Comparison of ENCODE assay signal across 34 mouse cellular contexts in the genomic region with DNA sequence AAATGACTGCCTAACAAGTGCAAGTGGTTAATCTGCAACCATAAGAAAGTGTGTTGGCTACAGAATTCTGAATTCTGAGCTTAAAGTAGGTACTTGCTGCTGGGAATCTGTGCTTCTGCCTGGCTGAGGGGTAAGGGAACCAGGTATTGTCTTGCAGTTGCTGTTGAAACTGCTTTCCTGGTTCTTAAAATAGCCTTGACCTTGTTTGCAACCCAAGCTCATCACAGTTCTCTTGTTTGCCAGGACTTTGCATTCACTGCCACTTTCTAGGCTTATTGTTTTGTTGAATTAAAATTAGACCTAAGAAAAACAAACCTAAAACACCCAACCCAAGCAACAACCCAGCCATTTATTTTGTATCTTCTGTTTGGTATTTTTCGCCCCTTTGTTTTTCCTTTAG. TPM values are rescaled to one million over a fixed set of nuclear protein-coding genes. Genes with fewer than 3 reads are reported as not detected.
A peak's percentile ranks its signal among the peaks of the same experiment; 100 is the strongest.
DNase-seq lines count a peak whose midpoint lies in the region; ATAC-seq lines count a peak whose summit lies in the region.
"Had no signal": no experiment of that assay in that cellular context is flagged by ENCODE, and none has a peak within 500 bp of the region (broad histone marks: within the 10 kb centered on the region; RNA-seq: fewer than 3 reads in every experiment).

No protein-coding gene starts in this region.

- H3K27ac ChIP-seq in heart, embryonic 13.5 days (replicated peaks) = peak overlapping the region; percentile 71
- H3K27ac ChIP-seq in liver, embryonic 16.5 days (ENCODE audit: low read length) = peak overlapping the region; percentile 32; the same call in 1 of the 2 replicates
- H3K27ac ChIP-seq in liver, embryonic 11.5 days (ENCODE audit: low read depth, low read length) = no peak overlapping the region
- H3K27ac ChIP-seq: embryonic facial prominence, embryonic 13.5 days; hindbrain, embryonic 12.5 days; hindbrain, postnatal 0 days; intestine, embryonic 15.5 days; limb, embryonic 13.5 days; liver, embryonic 14.5 days; midbrain, embryonic 10.5 days; midbrain, embryonic 15.5 days; neural tube, embryonic 15.5 days had no signal

- H3K9me3 ChIP-seq in heart, embryonic 13.5 days = no peaks in the 10 kb centered on the region
- no peaks in the 10 kb centered on the region for H3K9me3 ChIP-seq in liver, embryonic 16.5 days (replicated peaks; ENCODE audit: control insufficient read depth, low read length)
- H3K9me3 ChIP-seq in liver, embryonic 11.5 days (ENCODE audit: control insufficient read depth, low read length) = no peaks in the 10 kb centered on the region
- H3K9me3 ChIP-seq: embryonic facial prominence, embryonic 13.5 days; G1E; hindbrain, embryonic 12.5 days; intestine, embryonic 15.5 days; limb, embryonic 13.5 days; midbrain, embryonic 10.5 days; midbrain, embryonic 15.5 days; neural tube, embryonic 15.5 days had no signal

- peaks cover 29% of the 10 kb centered on the region for H3K36me3 ChIP-seq in heart, embryonic 13.5 days
- H3K36me3 ChIP-seq in liver, embryonic 16.5 days (ENCODE audit: control insufficient read depth, insufficient read depth) = peaks cover 17% of the 10 kb centered on the region
- H3K36me3 ChIP-seq in liver, embryonic 11.5 days (ENCODE audit: control insufficient read depth, insufficient read depth, low read length) = peaks cover 11% of the 10 kb centered on the region
- H3K36me3 ChIP-seq: midbrain, embryonic 15.5 days had no signal

- H3K4me1 ChIP-seq in heart, embryonic 13.5 days = peaks cover 26% of the 10 kb centered on the region
- peaks cover 8% of the 10 kb centered on the region for H3K4me1 ChIP-seq in liver, embryonic 16.5 days (ENCODE audit: control insufficient read depth, low read depth, low read length)
- no peaks in the 10 kb centered on the region for H3K4me1 ChIP-seq in liver, embryonic 11.5 days (replicated peaks; ENCODE audit: control insufficient read depth, insufficient read depth, low read length)
- H3K4me1 ChIP-seq: embryonic facial prominence, embryonic 13.5 days; hindbrain, embryonic 12.5 days; intestine, embryonic 15.5 days; limb, embryonic 13.5 days; midbrain, embryonic 10.5 days had no signal

- no peak overlapping the region; the same call in 1 of the 2 replicates for H3K9ac ChIP-seq in heart, embryonic 13.5 days
- H3K9ac ChIP-seq in liver, embryonic 16.5 days (ENCODE audit: low read depth, low read length) = no peak overlapping the region
- H3K9ac ChIP-seq in liver, embryonic 11.5 days (ENCODE audit: low read depth, low read length) = no peak overlapping the region
- H3K9ac ChIP-seq: embryonic facial prominence, embryonic 13.5 days; hindbrain, embryonic 12.5 days; intestine, embryonic 15.5 days; limb, embryonic 13.5 days; liver, embryonic 14.5 days; lung, embryonic 14.5 days; midbrain, embryonic 15.5 days; neural tube, embryonic 15.5 days had no signal

- peak; percentile 28 to 38 for DNase-seq in heart, adult 18-20 months
- no peak for DNase-seq in heart, adult 9 months (ENCODE audit: low spot score in 2 of 2)
- no peak for DNase-seq in heart, postnatal 4 days
- DNase-seq in liver, embryonic 11.5 days (ENCODE audit: low spot score) = no peak
- no peak for DNase-seq in cerebellum, adult 11 months
- no peak for DNase-seq in right cerebral cortex, postnatal 14 days
- DNase-seq: adrenal gland, postnatal 10 days; cerebellum, adult 18-20 months; cerebellum, postnatal 10 days; gastrocnemius, postnatal 10 days; kidney, adult 9 months; kidney, postnatal 25 days; lung, embryonic 14.5 days; lung, postnatal 14 days; retina, postnatal 1 day; spleen, adult 18-20 months; thymus, postnatal 14 days had no signal

- peak overlapping the region; percentile 52 for H3K4me2 ChIP-seq in heart, embryonic 13.5 days
- H3K4me2 ChIP-seq in liver, embryonic 16.5 days (ENCODE audit: low read depth, low read length) = no peak overlapping the region
- no peak overlapping the region for H3K4me2 ChIP-seq in liver, embryonic 11.5 days
- H3K4me2 ChIP-seq: embryonic facial prominence, embryonic 13.5 days; hindbrain, embryonic 12.5 days; intestine, embryonic 15.5 days; limb, embryonic 13.5 days; lung, embryonic 14.5 days; midbrain, embryonic 15.5 days; neural tube, embryonic 15.5 days had no signal

- 83% methylated on average over 1 of the region's 1 CpGs for WGBS in heart, embryonic 13.5 days
- 87% methylated on average over 1 of the region's 1 CpGs for WGBS in liver, embryonic 16.5 days (ENCODE audit: insufficient replicate concordance)
- 93% methylated on average over 1 of the region's 1 CpGs for WGBS in liver, embryonic 11.5 days

- no peaks in the 10 kb centered on the region for H3K27me3 ChIP-seq in heart, embryonic 13.5 days (replicated peaks)
- no peaks in the 10 kb centered on the region for H3K27me3 ChIP-seq in liver, embryonic 16.5 days (ENCODE audit: control insufficient read depth, insufficient read depth, low read depth, low read length)
- no peaks in the 10 kb centered on the region for H3K27me3 ChIP-seq in liver, embryonic 11.5 days (replicated peaks; ENCODE audit: control insufficient read depth, insufficient read depth, low read length)
- H3K27me3 ChIP-seq: embryonic facial prominence, embryonic 13.5 days; hindbrain, embryonic 12.5 days; intestine, embryonic 15.5 days; limb, embryonic 13.5 days; midbrain, embryonic 15.5 days; neural tube, embryonic 15.5 days; Patski had no signal

- no peak for ATAC-seq in heart, embryonic 13.5 days (ENCODE audit: extremely low read depth, insufficient number of reproducible peaks, low FRiP score, low TSS enrichment)
- no peak for ATAC-seq in liver, embryonic 16.5 days (ENCODE audit: low read depth)
- no peak for ATAC-seq in liver, embryonic 11.5 days (replicated peaks; ENCODE audit: low FRiP score)
- ATAC-seq: forebrain, embryonic 16.5 days; hindbrain, postnatal 0 days; intestine, embryonic 15.5 days; midbrain, embryonic 15.5 days; Patski had no signal

- H3K4me3 ChIP-seq in heart, embryonic 13.5 days = no peak overlapping the region
- no peak overlapping the region for H3K4me3 ChIP-seq in liver, embryonic 16.5 days (ENCODE audit: low read depth, low read length)
- no peak overlapping the region for H3K4me3 ChIP-seq in liver, embryonic 11.5 days (ENCODE audit: low read depth, low read length)
- H3K4me3 ChIP-seq: embryonic facial prominence, embryonic 13.5 days; erythroblast, embryonic 14.5 days; hindbrain, embryonic 12.5 days; intestine, embryonic 15.5 days; limb, embryonic 13.5 days; midbrain, embryonic 10.5 days; midbrain, embryonic 15.5 days; neural tube, embryonic 15.5 days had no signal

RNA-seq across cellular contexts. Expression of gene Ip6k1, which starts 18.4 kb away (rescaled TPM):
- total RNA-seq in heart, adult 18-20 months (2021) = 10 to 100 TPM; 30.4 to 32.0 TPM
- 37.0 and 40.7 TPM in 2 replicates for polyA plus RNA-seq in heart, embryonic 13.5 days (2015; fragmentation: Nextera tagmentation; extraction: Ambion mirVana)
- 10 to 100 TPM; 48.3 to 55.4 TPM for total RNA-seq in heart, postnatal 4 days (2021)
- polyA plus RNA-seq in liver, embryonic 16.5 days (2015; fragmentation: Nextera tagmentation; extraction: Ambion mirVana) = 39.1 and 45.3 TPM in 2 replicates
- 26.6 and 27.3 TPM in 2 replicates for polyA plus RNA-seq in liver, embryonic 11.5 days (2014; fragmentation: Nextera tagmentation; extraction: Ambion mirVana)

RNA-seq across cellular contexts. Expression of gene Gm20662, which starts 24.6 kb away (rescaled TPM):
- total RNA-seq in heart, adult 18-20 months (2021) = 1 to 10 TPM; 1.1 to 1.4 TPM
- polyA plus RNA-seq in heart, embryonic 13.5 days (2015; fragmentation: Nextera tagmentation; extraction: Ambion mirVana) = 0.71 TPM in 1 of 2 replicates, not detected in the other
- total RNA-seq in heart, postnatal 4 days (2021) = 1 to 10 TPM in 1 of 2 experiments, under 1 TPM in 1; 0.17 to 1.6 TPM
- 0.22 and 0.48 TPM in 2 replicates for polyA plus RNA-seq in liver, embryonic 16.5 days (2015; fragmentation: Nextera tagmentation; extraction: Ambion mirVana)
- 0.69 TPM in 1 of 2 replicates, not detected in the other for polyA plus RNA-seq in liver, embryonic 11.5 days (2014; fragmentation: Nextera tagmentation; extraction: Ambion mirVana)
- total RNA-seq: common myeloid progenitor, adult 5-6 weeks; gastrocnemius, postnatal 10 days had no signal
- polyA plus RNA-seq: erythroblast, embryonic 14.5 days; hindbrain, embryonic 12.5 days; hindbrain, postnatal 0 days; Patski had no signal

RNA-seq across cellular contexts. Expression of gene Gmppb, which starts 28.3 kb away (rescaled TPM):
- 10 to 100 TPM; 10.5 to 10.6 TPM for total RNA-seq in heart, adult 18-20 months (2021)
- 21.4 and 23.3 TPM in 2 replicates for polyA plus RNA-seq in heart, embryonic 13.5 days (2015; fragmentation: Nextera tagmentation; extraction: Ambion mirVana)
- total RNA-seq in heart, postnatal 4 days (2021) = 10 to 100 TPM; 14.2 to 17.1 TPM
- polyA plus RNA-seq in liver, embryonic 16.5 days (2015; fragmentation: Nextera tagmentation; extraction: Ambion mirVana) = 12.9 and 13.8 TPM in 2 replicates
- polyA plus RNA-seq in liver, embryonic 11.5 days (2014; fragmentation: Nextera tagmentation; extraction: Ambion mirVana) = 26.5 and 30.0 TPM in 2 replicates

RNA-seq across cellular contexts. Expression of gene Cdhr4, which starts 28.4 kb away (rescaled TPM):
- 1 to 10 TPM in 1 of 2 experiments, not detected in 1; 2.7 TPM for total RNA-seq in heart, adult 18-20 months (2021)
- polyA plus RNA-seq in heart, embryonic 13.5 days (2015; fragmentation: Nextera tagmentation; extraction: Ambion mirVana) = 7.6 and 7.7 TPM in 2 replicates
- total RNA-seq in heart, postnatal 4 days (2021) = 1 to 10 TPM; 1.4 to 2.1 TPM
- 1.0 and 1.2 TPM in 2 replicates for polyA plus RNA-seq in liver, embryonic 16.5 days (2015; fragmentation: Nextera tagmentation; extraction: Ambion mirVana)
- polyA plus RNA-seq in liver, embryonic 11.5 days (2014; fragmentation: Nextera tagmentation; extraction: Ambion mirVana) = 5.1 and 5.6 TPM in 2 replicates
- total RNA-seq: granulocyte monocyte progenitor cell, adult 5-6 weeks had no signal
- polyA plus RNA-seq: Patski had no signal

RNA-seq across cellular contexts. Expression of gene Amigo3, which starts 32.2 kb away (rescaled TPM):
- 1 to 10 TPM; 1.4 to 1.8 TPM for total RNA-seq in heart, adult 18-20 months (2021)
- polyA plus RNA-seq in heart, embryonic 13.5 days (2015; fragmentation: Nextera tagmentation; extraction: Ambion mirVana) = 1.9 and 2.3 TPM in 2 replicates
- total RNA-seq in heart, postnatal 4 days (2021) = 1 to 10 TPM; 2.3 to 2.6 TPM
- 1.6 and 2.1 TPM in 2 replicates for polyA plus RNA-seq in liver, embryonic 16.5 days (2015; fragmentation: Nextera tagmentation; extraction: Ambion mirVana)
- polyA plus RNA-seq in liver, embryonic 11.5 days (2014; fragmentation: Nextera tagmentation; extraction: Ambion mirVana) = 2.3 TPM in 2 replicates

Comparison
In these comparisons a context has a peak if more than half of its experiments do, and no peak if none do; other contexts are left out.
1. DNase-seq: peak in heart, adult 18-20 months (2 of 2); none in heart, adult 9 months (0 of 2), heart, postnatal 4 days (single experiment), liver, embryonic 11.5 days (single experiment), cerebellum, adult 11 months (single experiment) and right cerebral cortex, postnatal 14 days (single experiment).